Mouse (Mus musculus) NIH3T3 (cell line): Measurements from ENCODE around the gene Igfbp1.

Experiments used
- DNase-seq: peaks from one replicate; pipeline ENCODE4 v3.0.0-alpha.2; 2012; ENCODE audit warnings: low read depth

The Igfbp1 gene

DNA sequence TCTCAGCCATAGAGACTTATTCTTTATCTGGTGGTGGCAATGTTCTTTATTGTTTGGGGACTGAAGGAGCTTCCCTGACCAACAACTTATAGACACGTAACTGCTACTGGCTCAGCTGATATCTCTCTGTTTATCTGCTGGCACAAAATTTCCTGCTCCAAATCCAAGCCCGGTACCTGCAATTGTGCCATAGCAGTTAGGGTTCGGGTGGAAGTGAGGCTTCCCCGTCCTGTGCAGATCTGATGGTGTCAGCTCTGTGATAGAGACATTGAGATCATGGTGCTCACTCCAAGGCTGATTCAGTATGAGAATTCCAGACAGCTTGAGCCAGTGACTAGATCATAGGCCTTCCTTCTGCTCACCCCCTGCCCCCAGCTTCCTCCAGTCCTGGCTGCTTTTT lies 34.4 kb downstream of the Igfbp1 start:
- DNase-seq: no peak

DNA sequence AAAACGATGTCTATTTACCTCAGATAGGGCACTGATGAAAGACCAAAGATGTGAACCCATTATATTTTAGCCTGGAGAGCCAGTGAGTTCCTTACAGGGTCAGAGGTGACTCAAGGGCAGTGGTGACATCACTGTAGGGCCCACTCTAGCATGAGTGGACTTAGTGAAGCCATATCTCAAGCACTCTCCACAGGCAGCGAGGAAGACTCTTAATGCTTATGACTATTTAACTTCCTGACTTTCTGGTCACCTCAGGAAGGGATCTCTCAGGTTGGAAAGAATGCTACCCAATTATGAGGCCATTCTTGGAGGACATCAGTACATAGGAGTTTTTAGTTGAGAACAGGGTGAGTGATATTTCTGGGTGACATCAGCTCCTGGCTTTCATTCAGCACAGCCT lies 35.8 kb downstream of the Igfbp1 start:
- DNase-seq: no peak

DNA sequence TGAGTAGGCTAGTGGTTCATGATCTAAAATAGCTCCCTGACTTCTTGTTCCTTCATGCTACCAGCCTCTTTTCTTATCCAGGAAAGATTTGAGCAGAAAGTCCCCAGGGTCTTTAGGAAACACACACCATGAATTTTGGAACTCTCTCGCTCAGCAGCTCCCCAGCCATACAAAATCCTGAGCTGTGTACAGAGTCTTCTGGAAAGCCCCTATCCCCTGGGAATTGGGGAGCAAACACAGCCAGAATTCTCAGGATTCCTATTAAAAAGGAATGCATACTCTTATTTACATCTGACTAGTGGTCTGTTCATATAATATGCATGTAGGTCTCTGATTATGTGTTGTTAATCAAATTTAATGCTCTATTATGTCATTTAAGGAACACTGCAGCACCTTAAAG lies 36.9 kb downstream of the Igfbp1 start:
- DNase-seq: peak; percentile 61

DNA sequence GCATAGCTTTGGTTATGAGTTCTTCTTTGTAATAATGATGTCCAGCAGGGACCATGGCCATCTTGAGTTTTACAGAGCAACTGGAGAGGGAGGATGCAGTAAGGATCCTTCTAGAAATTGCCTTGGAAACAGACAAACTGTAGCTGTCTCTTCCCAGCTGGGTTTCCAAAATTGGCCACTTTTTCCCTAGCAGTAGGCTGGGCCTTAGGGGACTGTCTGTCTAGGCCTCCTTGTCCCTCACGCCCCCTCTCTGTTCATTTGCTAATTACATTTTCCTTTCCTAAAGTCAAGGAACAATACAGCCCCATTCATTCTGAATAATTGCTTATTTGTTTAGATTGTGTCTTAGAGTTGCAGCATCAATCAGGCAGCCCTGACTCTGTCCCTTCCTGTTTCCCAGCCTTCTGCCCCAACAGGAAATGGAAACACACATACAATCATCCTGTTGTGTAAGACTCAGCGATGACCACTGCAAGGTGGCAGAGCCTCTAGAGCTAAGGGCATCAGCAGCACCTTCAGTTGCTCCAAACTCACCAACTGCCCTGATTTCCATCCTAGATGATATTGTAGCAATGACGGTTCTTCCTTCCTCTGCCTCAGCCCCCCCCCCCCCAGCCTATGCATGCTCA lies 37.5 kb downstream of the Igfbp1 start:
- no peak for DNase-seq

DNA sequence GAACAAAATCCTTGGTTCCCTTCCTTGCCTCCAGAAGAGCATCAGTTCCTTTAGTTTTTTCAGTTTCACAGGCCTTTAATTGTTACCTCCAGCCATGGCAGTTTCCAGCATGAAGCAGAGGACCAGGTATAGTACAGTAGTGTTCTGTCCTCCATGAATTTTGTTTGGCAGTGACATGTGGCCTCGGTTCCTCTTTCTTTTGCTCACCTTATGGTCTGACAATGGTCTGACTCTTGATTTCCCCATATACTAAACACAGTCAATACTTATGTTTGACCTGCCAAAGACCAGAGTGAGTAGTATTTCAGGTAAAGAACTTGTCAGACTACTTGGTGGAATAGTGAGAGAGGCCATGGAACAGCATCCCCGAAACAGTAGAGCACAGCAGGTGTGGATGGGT lies 39.2 kb downstream of the Igfbp1 start:
- no peak for DNase-seq

DNA sequence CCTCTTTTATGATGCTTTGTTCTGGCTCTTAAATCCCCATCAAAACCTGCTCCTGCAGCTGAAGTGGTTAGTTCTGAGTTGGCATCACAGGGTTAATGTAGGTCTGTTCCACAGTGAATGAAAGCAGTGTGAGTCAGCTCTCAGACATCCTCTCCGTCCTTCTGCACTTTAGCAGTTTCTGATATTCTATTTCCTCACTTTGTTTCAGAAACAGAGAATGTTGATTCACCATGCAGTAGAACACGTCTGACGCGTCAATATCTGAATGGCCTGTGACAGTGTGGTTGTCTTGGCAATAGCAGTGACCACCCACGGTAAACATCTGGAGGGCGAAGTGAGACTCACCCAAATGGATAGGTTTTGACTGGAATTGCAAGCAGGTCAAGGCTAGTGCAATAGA lies 40.1 kb downstream of the Igfbp1 start:
- DNase-seq: peak; percentile 79

DNA sequence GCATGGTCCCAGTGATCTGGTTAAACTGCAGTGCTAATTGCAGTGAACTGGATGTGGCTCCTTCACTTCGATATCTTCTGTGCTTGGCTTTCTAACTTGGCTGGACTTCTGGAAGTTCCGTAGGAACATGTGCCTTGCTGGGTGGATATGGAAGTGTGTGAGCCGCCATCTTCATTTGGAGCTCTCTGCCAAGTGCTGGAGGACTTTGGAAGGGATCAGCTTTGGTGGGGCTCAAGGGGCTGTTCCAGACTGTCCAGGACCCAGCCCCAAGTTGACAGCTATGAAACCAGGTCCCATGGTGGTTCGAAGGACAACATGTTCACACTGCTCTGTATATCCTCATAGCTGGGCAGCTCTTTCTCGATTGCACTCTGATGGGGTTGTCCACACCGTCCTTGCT lies 41.0 kb downstream of the Igfbp1 start:
- DNase-seq: no peak

DNA sequence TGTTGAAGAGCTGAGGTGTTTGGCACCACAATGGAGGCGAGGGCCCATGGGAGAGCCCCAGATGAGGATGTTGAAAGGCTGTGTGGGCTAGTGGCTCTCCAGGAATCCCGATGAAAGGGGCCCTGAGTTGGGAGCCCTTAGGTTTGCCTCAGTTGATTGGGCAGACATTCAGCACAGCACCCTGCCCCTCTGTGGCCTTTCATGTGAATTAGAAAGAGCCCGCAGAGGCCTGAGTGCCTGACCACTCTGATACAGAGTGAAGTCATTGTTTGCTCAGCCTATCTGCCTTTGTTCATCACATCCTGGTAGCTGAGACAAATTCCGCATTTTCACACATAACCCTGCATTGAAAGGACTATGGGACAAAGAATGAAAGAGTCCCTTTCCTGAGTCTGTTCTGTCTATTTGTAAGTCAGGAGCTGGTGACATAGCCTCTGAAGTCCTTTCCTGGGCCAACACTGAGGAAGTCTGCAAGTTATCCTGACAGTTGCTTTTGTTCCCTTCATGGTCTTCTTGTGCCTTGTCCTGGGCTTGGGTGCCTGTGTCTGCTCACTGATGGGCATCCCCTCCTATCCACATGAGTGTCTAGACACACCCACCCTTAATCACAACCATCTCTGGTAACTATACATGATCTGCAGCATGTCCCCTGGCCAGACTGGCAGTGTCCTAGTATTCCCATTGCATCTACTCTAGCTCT lies 41.6 kb downstream of the Igfbp1 start:
- no peak for DNase-seq

DNA sequence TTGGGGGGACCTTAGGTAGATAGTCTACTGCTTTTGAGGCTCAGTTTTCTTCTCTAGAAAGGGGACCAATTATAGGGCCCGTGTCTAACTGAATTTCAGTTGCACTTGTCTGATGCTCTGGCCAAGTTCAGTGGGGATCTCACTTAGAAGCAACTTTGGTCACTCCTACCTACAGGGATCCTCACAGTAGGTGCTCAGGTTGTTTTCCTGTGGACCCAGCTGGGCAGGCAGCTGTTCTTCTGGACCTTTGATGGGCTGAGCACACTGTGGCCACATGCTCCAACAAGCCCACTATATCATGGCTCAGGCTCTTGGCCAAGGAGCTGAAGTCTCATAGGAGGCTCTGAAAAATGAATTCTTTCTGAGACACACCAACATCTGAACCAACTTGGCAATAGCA lies 47.2 kb downstream of the Igfbp1 start:
- DNase-seq: no peak

DNA sequence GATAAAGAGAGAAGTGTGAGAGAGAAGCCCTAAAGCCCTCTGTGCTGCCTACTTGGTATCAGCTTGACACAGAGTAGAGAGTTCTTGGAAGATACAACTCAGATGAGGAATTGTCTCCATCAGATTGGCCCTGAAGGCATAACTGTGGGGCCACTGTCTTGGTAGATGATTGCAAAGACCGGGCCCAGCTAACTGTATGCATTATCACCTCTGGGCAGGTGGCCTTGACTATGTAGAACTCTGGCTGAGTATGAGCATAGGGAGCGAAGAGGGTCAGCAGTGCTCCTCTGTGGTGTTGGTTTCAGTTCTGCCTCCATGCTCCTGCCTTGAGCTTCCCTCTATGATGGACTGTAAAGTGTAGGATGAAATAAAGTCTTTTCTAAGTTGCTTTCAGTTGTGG lies 52.8 kb downstream of the Igfbp1 start:
- no peak for DNase-seq

DNA sequence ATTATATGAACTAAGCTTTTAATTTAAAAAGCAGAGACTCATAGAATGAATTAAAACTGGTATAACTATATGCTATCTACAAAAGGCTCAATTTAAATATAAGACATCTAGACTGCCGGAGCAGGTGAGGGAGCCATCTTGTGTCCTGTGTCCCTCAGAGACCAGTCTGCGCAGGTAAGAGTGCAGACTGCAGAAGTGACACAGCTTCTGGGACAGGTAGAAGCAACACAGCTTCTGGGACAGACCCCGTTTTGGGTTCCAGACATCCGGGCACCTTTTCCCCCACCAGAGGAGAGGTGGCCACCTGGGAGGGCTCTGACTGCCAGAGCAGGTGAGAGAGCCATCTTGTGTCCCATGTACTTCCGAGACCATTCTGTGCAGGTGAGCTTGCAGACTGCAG lies 53.3 kb downstream of the Igfbp1 start:
- DNase-seq: no peak
